Comparison of ENCODE assay signal across 8 mouse cellular contexts in the genomic region with DNA sequence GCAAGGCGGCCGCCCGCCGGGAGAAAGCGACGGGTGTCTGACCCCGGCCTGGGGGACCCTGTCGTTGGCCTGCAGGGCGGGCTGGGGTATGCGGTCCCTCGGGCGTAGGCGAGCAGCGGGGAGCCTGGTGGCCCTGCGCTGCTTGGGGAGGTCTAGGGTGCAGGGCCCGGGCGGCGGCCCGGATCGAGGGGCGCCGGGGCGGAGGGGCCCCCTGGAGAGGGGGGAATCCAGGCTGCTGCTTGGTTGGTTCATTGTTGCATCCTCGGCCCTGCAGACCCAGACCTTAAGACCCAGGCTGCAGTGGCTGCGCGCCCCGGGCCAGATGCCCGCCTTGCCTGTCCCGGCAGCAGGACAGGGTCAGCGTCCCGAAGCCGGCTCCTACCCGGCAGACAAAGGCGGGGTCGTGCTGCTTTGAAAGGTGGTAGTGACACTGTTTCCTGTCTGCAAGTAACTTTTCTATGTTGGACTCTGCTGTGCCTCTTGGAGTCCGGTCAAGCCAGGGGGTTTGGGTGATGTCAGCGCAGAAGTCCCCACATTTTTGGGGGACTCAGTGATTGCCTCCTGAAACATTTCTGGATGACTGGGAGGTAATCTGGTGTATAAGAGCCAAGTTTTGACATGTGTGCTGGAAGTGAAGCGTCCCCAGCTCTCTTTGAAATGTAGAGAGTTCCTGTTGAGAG.
DNase-seq lines count a peak whose midpoint lies in the region; ATAC-seq and TF ChIP-seq lines count a peak whose summit lies in the region.

No protein-coding gene starts in this region.

- TF ChIP-seq EP300 in liver, embryonic 14.5 days (IDR thresholded peaks at IDR 0.05; ENCODE audit: low read depth): no peak

- H3K9me3 ChIP-seq in forebrain, embryonic 12.5 days: no peaks in the 10 kb centered on the region
- no peaks in the 10 kb centered on the region for H3K9me3 ChIP-seq in hindbrain, embryonic 15.5 days
- no peaks in the 10 kb centered on the region for H3K9me3 ChIP-seq in liver, embryonic 14.5 days (ENCODE audit: control insufficient read depth, low read length)
- no peaks in the 10 kb centered on the region for H3K9me3 ChIP-seq in neural tube, embryonic 13.5 days

- ATAC-seq in cerebellum, adult (ENCODE audit: insufficient number of reproducible peaks, low FRiP score, low TSS enrichment): peak; percentile 13
- ATAC-seq in forebrain, embryonic 12.5 days (ENCODE audit: low FRiP score): peak; percentile 71; the same call in 1 of the 2 replicates
- ATAC-seq in hindbrain, embryonic 15.5 days (ENCODE audit: low FRiP score, low read depth): no peak; the same call in 1 of the 2 replicates
- peak; percentile 50 for ATAC-seq in liver, embryonic 14.5 days (ENCODE audit: insufficient read depth)
- ATAC-seq in neural tube, embryonic 13.5 days (ENCODE audit: low read depth): peak; percentile 84

- H3K27ac ChIP-seq in forebrain, embryonic 12.5 days: peak overlapping the region; percentile 78
- H3K27ac ChIP-seq in hindbrain, embryonic 15.5 days (replicated peaks): peak overlapping the region; percentile 77
- H3K27ac ChIP-seq in liver, embryonic 14.5 days: no peak overlapping the region
- peak overlapping the region; percentile 82 for H3K27ac ChIP-seq in neural tube, embryonic 13.5 days (replicated peaks)

- peaks cover 35% of the 10 kb centered on the region for H3K4me1 ChIP-seq in forebrain, embryonic 12.5 days
- peaks cover 38% of the 10 kb centered on the region for H3K4me1 ChIP-seq in hindbrain, embryonic 15.5 days (replicated peaks)
- peaks cover 8 to 20% of the 10 kb centered on the region in 2 experiments; a peak in 3 of 4 replicates for H3K4me1 ChIP-seq in liver, embryonic 14.5 days (replicated peaks; ENCODE audit: control insufficient read depth in 2 of 2, insufficient read depth in 2 of 2, low read length in 1 of 2)
- peaks cover 37% of the 10 kb centered on the region for H3K4me1 ChIP-seq in neural tube, embryonic 13.5 days (replicated peaks)

- DNase-seq in cerebellum, adult 11 months: no peak
- peak; percentile 54 for DNase-seq in adrenal gland, postnatal 10 days
- no peak for DNase-seq in liver, embryonic 14.5 days (ENCODE audit: low read depth in 3 of 3, low spot score in 3 of 3)
- peak; percentile 72 for DNase-seq in thymus, postnatal 25 days

- TF ChIP-seq CTCF in liver, embryonic 14.5 days (IDR thresholded peaks at IDR 0.05; ENCODE audit: low read depth): no peak

- H3K9ac ChIP-seq in forebrain, embryonic 12.5 days: peak overlapping the region; percentile 98
- peak overlapping the region; percentile 89 for H3K9ac ChIP-seq in hindbrain, embryonic 15.5 days
- H3K9ac ChIP-seq in liver, embryonic 14.5 days (replicated peaks): peak overlapping the region; percentile 84
- H3K9ac ChIP-seq in neural tube, embryonic 13.5 days: peak overlapping the region; percentile 96

- under 1% methylated on average over 38 of the region's 38 CpGs for WGBS in forebrain, embryonic 12.5 days
- under 1% methylated on average over 37 of the region's 38 CpGs for WGBS in hindbrain, embryonic 15.5 days
- 1% methylated on average over 30 of the region's 38 CpGs for WGBS in liver, embryonic 14.5 days (ENCODE audit: insufficient replicate concordance)
- WGBS in neural tube, embryonic 13.5 days: 1% methylated on average over 37 of the region's 38 CpGs

- H3K36me3 ChIP-seq in forebrain, embryonic 12.5 days (replicated peaks): no peaks in the 10 kb centered on the region
- H3K36me3 ChIP-seq in hindbrain, embryonic 15.5 days: no peaks in the 10 kb centered on the region
- H3K36me3 ChIP-seq in liver, embryonic 14.5 days (replicated peaks; ENCODE audit: control insufficient read depth, insufficient read depth, low read depth): no peaks in the 10 kb centered on the region
- H3K36me3 ChIP-seq in neural tube, embryonic 13.5 days: no peaks in the 10 kb centered on the region

- H3K27me3 ChIP-seq in forebrain, embryonic 12.5 days: no peaks in the 10 kb centered on the region
- H3K27me3 ChIP-seq in hindbrain, embryonic 15.5 days: no peaks in the 10 kb centered on the region
- no peaks in the 10 kb centered on the region; the same call in 1 of the 2 replicates for H3K27me3 ChIP-seq in liver, embryonic 14.5 days (ENCODE audit: control insufficient read depth, insufficient read depth, low read length)
- no peaks in the 10 kb centered on the region for H3K27me3 ChIP-seq in neural tube, embryonic 13.5 days

- peak overlapping the region; percentile 90 for H3K4me3 ChIP-seq in forebrain, embryonic 12.5 days (replicated peaks)
- H3K4me3 ChIP-seq in hindbrain, embryonic 15.5 days: peak overlapping the region; percentile 92
- peak overlapping the region; percentile 57 to 78 for H3K4me3 ChIP-seq in liver, embryonic 14.5 days (ENCODE audit: insufficient read depth in 1 of 2, low read depth in 2 of 2, low read length in 2 of 2)
- peak overlapping the region; percentile 81 for H3K4me3 ChIP-seq in neural tube, embryonic 13.5 days

- peak overlapping the region; percentile 79 for H3K4me2 ChIP-seq in forebrain, embryonic 12.5 days
- peak overlapping the region; percentile 87 for H3K4me2 ChIP-seq in hindbrain, embryonic 15.5 days
- peak overlapping the region; percentile 97 for H3K4me2 ChIP-seq in liver, embryonic 14.5 days (ENCODE audit: low read depth)
- peak overlapping the region; percentile 68 for H3K4me2 ChIP-seq in neural tube, embryonic 13.5 days

Comparison
In these comparisons a context has a peak if more than half of its experiments do, and no peak if none do; other contexts are left out.
1. DNase-seq: peak in adrenal gland, postnatal 10 days (single experiment) and thymus, postnatal 25 days (single experiment); none in cerebellum, adult 11 months (single experiment) and liver, embryonic 14.5 days (0 of 3).
2. Peak in every context shown above with its lines, with median percentiles within 50 percentile points of each other: H3K4me2 ChIP-seq, H3K4me3 ChIP-seq and H3K9ac ChIP-seq.